Mouse (Mus musculus): ENCODE data around the gene Srgap3.

Srgap3 gene

DNA sequence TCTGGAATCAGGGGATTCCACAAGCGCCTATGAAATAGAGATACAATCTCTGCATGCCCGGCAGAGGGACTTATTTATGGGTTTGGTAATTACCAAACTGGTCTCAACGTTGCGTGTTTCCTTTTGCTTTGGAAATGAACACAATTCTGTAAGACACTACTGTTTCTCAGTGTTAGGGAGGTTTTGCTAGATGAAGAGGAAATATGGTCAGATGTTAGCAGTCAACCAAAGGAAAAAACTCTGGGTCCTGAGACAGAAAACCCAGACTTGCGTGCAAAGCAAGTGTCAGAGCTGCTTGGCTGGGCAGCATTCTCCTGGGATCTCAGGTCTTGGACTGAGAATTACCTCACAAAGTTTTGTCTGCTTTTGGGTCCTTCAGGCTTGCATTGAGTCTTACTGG is 34.5 kb downstream of the Srgap3 start:
- no peak for DNase-seq (ENCODE audit: low spot score in 2 of 2)

- no peak for DNase-seq (ENCODE audit: low spot score in 2 of 2)
Observed at GRCm38 (mm10) chr6:112909711-112910110, 37.4 kb downstream of the Srgap3 start.

DNA sequence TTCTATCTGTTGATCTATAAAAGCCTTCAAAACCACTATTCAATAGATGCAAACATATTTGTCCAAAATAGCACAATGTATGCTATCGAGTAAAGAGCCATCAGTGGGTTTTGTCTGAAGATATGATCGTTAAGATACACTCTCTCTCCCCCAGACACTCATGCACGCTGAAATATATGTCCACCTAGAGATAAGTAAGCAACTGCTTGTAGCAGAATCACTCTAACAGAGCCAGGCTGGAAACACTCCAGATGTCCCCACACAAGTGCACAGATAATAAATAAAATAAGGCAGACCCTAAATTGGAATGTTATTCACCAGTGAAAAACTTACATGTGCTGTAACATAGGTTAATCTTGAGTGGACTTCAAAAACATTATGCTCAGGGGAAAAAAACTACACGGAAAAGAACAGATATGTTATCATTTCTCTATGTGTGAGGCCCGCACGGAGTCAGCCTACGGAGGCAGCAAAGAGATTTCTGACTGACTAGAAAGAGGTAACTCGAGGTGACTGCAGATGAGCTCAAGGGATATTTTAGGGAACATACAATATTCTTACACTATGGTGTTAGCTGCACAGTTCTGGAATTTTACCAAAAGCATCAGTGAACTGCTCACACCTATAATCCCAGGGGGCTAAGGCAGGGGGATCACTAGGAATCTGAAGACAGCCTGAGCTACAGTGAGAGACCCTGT is 39.0 kb downstream of the Srgap3 start:
- no peak for DNase-seq (ENCODE audit: low spot score in 2 of 2)

GRCm38 (mm10) chr6:112903796-112904195 is 43.3 kb downstream of the Srgap3 start:
- no peak for DNase-seq (ENCODE audit: low spot score in 2 of 2)

DNA sequence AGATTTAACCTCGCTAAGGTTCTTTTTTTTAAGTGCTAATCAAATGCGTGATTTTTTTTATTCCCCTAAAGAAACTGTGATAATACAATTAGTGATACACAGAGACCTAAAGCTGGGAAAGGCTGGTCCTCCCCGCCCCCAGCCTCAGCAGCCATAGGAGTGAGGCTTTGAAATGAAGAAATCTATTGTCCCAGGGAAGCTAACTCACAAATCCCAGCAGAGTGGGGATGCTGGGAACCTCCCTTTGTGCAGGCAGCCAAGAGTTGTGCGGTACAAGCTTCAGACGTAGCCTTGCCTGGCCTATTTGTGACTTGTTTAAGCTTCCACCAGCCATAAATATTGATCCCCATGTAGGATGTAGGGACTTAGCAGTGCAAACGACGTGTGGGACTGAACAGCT is 43.8 kb downstream of the Srgap3 start:
- DNase-seq (ENCODE audit: low spot score in 2 of 2): no peak

DNA sequence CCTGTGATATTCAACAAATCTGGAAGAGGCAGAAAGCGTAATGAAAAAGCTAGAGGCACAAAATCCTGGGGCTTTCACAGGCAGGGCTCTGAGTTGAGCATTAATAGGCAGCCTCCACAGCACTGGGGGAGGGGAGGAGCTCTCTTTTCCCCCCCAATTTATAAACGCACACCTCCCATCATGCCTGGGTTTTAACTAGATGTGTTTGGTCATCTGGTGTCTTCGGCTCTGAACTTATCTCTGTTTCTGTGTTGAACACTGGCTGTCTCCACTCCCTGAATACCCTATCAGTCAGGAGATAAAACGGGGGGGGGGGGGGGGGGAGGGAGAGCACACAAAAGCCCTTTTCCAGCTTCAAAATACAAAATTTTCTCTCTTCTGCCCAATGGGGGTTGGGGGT is 44.3 kb downstream of the Srgap3 start:
- DNase-seq (ENCODE audit: low spot score in 2 of 2): no peak

- no peak for DNase-seq (ENCODE audit: low spot score in 2 of 2)
Observed at GRCm38 (mm10) chr6:112900306-112900705, 46.8 kb downstream of the Srgap3 start.

GRCm38 (mm10) chr6:112899711-112900110 is 47.4 kb downstream of the Srgap3 start:
- DNase-seq (ENCODE audit: low spot score in 2 of 2): no peak

DNA sequence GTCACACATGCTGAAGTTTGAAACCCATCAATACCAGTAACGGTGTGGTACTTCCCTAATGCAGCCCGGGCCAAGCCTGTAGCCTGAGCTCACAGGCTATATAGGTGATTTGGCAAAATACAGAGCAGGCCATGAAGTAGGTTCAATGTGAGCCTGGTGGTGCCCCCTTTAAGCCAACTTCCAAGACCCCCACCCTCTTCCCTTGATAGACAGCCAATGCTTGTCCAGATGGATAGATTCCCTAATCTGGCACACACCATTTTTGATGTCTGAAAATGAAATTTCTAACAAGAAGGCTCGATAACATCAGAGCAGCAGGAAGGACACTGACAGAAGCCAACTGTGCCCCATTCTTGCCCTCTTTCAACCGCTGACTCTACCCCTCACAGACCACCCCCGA is 47.8 kb downstream of the Srgap3 start:
- DNase-seq (ENCODE audit: low spot score in 2 of 2): no peak

DNA sequence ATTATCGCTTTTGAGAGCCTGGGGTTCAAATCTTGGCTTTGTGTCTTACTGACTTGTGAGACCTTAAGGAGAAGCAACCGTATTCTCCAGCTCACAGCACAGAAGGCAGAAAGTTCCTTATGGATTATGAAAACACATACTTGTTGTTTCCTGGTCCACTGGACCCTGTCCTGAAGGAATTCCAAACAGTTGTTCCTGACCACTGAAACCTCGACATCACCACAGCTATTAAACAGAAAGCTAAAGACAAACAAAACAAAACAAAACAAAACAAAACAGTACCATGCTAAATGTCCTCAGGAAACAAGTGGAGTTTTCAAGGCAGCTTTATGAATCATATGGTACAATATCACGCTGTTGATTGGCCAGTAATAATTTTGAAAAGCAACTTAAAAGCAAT is 48.6 kb downstream of the Srgap3 start:
- no peak for DNase-seq (ENCODE audit: low spot score in 2 of 2)

DNA sequence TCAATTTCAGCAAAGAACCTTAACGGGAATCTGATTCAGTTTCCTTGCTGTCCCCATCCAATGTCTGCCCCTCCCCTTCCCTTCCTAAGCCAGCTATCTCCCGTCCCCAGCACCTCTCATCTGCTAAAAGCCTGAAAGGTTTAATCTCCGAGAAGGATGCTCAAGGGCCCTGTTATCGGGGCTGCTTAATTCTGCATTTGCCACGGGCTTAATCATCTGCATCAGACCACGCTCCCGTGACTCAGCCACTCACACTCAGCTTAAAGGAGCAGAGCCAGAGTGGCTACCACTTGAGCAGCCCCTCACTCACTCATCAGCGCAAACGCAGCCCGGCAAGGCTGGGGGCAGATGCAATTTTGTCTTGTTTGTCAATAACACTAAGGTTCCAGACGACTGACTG is 50.7 kb downstream of the Srgap3 start:
- no peak for DNase-seq (ENCODE audit: low spot score in 2 of 2)

DNA sequence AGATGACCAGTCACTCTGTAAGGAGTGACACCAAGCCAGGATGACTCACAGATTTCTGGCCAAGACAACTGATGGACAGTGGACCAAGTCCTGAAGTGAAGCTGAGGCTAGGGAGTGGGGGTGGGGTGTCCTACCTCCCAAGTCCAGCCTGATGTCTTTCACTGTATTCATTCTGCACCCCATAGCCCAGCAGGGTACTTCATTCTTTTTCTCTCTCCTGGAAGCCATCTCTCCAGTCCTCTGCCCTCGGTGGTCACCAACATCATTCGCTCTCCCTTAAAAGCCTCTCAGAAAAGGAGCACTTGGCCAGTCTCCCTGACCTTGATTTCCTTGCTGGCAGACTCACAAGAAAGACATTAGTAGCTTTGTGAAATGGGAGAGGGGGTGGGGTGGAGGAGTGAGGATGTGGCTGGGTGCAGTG is 56.7 kb downstream of the Srgap3 start:
- no peak for DNase-seq (ENCODE audit: low spot score in 2 of 2)

- no peak for DNase-seq (ENCODE audit: low spot score in 2 of 2)
Observed at GRCm38 (mm10) chr6:112883588-112884135, 63.4 kb downstream of the Srgap3 start.

DNA sequence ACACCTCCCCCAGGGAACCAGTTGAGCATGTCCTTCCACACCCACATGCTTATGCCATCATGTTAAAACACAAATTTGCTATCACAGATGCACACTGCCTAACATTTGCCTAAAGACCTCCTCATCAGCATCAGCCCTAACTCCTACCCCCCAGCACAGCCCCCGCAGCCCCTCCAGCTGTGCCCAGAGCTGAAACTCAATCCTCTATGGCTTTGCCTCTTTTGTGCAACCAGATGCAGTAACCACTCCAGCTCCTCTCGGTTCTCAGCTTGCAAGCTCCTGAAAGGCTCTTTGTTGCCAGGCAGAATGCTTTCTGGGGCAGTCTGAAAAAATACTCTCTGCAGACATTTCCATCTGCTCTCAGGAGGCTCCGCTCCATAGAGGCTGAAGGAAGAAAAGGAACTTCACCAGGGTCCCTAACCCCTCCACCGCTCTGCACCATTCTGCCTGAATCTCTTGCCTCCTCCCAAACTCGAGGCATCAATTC is 67.0 kb downstream of the Srgap3 start:
- peak; percentile 58 to 66 for DNase-seq (ENCODE audit: low spot score in 2 of 2)

- DNase-seq (ENCODE audit: low spot score in 2 of 2): no peak
Observed at GRCm38 (mm10) chr6:112879154-112879553, 67.9 kb downstream of the Srgap3 start.

DNA sequence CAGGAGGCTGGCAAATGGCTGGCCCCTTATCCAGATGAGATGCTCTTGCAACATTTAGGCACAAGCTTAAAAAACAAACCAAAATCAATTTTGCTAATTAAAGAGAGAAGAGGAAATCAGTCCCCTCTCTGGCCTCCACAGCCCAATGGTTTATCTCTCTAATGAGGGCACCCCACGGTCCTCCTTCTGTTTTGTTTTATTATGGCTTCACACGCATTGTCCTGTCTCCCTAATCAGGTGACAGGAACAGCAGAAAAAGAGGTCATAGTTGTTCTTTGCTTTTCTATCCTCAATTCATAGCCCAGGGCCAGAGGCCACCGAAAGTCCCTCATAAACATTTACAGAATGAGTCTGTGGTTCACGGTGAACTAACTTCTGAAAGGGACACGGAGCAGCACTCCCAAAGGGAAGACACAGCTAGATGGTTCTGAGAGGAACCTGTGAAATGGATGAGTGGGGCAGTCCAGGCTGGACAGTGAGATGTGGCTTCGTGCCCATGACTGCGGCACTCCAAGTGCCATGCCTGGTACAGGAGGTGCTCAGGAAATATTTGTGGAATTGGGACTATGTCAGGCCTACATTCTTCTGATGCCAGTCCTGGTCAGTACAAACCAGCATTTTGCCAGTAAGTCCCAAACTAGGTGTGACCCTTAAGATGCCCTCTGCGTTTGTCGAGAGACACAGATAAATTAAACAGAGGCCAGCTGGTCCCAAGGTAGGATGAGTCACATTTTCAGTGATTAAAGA is 73.8 kb downstream of the Srgap3 start:
- no peak for DNase-seq (ENCODE audit: low spot score in 2 of 2)

DNA sequence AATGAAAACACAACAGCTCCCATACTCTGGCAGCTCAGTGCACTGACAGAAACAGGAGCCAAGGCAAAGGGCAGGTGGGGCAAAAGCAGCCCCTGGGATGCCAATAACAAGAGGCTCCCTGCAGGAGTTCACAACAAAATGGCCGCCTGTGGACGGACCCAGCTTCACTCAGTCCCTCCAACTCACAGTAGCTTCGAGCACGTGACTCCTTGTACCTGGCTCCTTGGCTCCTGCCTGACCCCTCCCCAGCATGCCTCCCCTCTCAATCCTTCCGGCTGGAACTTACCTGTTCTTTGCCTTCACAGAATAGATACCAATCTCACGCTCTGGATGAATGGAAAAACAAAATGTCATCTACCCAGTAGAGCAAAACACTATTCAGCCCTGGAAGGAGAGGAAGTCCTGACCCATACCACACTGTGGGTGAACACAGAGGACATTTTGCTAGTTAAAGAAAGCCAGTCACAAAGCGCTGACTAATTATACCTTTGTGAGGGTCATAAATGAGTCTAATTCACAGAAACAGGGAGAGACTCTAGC is 75.8 kb downstream of the Srgap3 start:
- no peak for DNase-seq (ENCODE audit: low spot score in 2 of 2)

- no peak for DNase-seq (ENCODE audit: low spot score in 2 of 2)
Observed at GRCm38 (mm10) chr6:112868197-112868957, 78.7 kb downstream of the Srgap3 start.

DNA sequence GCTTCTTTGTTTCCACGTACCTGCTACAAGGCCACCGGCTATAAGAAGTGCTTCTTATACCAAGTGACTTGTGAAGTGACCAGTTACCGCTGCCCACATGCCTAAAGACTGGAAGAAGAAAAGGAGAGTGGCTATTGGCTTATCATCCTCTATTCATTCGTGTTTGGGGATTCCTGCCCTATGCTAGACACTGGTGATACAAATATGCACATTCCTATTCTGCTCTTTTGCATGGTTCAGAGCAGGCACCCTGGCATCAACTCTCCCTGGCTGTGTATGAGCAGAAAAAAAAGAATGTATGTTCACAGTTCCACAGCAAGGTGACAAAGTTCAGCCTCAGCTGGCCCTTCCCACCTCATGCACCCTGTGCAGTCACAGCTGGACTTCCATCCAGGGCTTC is 81.0 kb downstream of the Srgap3 start:
- no peak for DNase-seq (ENCODE audit: low spot score in 2 of 2)

- DNase-seq (ENCODE audit: low spot score in 2 of 2): no peak
Observed at GRCm38 (mm10) chr6:112865021-112865531, 82.0 kb downstream of the Srgap3 start.

GRCm38 (mm10) chr6:112862465-112862864 is 84.6 kb downstream of the Srgap3 start:
- DNase-seq (ENCODE audit: low spot score in 2 of 2): no peak

Measured in frontal cortex, postnatal 14 days (tissue).